Comparison of ENCODE assay signal across 16 mouse cellular contexts in the genomic region with DNA sequence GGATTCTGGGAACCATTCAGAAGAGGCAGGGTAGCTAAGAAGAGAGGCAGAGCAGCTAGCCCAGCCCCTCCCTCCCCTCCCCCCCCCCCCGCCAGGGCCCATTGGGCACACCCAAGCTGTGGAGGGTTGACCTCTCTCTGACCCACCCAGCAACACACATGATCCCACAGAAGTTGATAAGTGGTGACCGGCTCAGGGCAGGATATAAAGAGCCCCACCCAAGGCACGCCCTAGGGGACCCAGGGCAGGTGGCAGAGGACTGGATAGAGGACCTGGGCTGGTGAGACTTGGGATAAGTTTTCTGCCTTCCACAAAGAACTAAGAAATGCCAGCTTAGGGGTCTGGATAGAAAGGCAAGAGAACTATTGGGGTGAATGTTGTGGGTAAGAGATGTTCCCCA. TPM values are rescaled to one million over a fixed set of nuclear protein-coding genes. Genes with fewer than 3 reads are reported as not detected.
DNase-seq lines count a peak whose midpoint lies in the region; ATAC-seq and TF ChIP-seq lines count a peak whose summit lies in the region.
"Had no signal": no experiment of that assay in that cellular context is flagged by ENCODE, and none has a peak within 500 bp of the region (broad histone marks: within the 10 kb centered on the region; RNA-seq: fewer than 3 reads in every experiment).

No protein-coding gene starts in this region.

- H3K27ac ChIP-seq in heart, embryonic 11.5 days (ENCODE audit: low read depth, low read length): no peak overlapping the region
- H3K27ac ChIP-seq in intestine, postnatal 0 days (ENCODE audit: low read depth, low read length): peak overlapping the region; percentile 85
- peak overlapping the region; percentile 87 for H3K27ac ChIP-seq in small intestine, adult 2 months (ENCODE audit: insufficient read depth, low read depth, low read length)
- H3K27ac ChIP-seq in hindbrain, embryonic 13.5 days: no peak overlapping the region
- H3K27ac ChIP-seq: embryonic facial prominence, embryonic 15.5 days; midbrain, embryonic 10.5 days had no signal

- TF ChIP-seq POLR2A in small intestine, adult 2 months (IDR thresholded peaks at IDR 0.05; ENCODE audit: low read depth, low read length): peak; percentile 34; the same call in 1 of the 2 replicates

- 0 out of 2 replicates have a peak, but pooled peaks cover 8% of the 10 kb centered on the region for H3K4me1 ChIP-seq in heart, embryonic 11.5 days (ENCODE audit: control insufficient read depth, insufficient read depth, low read length)
- H3K4me1 ChIP-seq in intestine, postnatal 0 days (replicated peaks; ENCODE audit: control insufficient read depth, insufficient read depth, low read length): 0 out of 2 replicates have a peak, but pooled peaks cover 4% of the 10 kb centered on the region
- peaks cover 16% of the 10 kb centered on the region for H3K4me1 ChIP-seq in small intestine, adult 2 months (ENCODE audit: control insufficient read depth, insufficient read depth, insufficient read length, low read length)
- H3K4me1 ChIP-seq in hindbrain, embryonic 13.5 days (replicated peaks): peaks cover 8% of the 10 kb centered on the region

- no peaks in the 10 kb centered on the region for H3K9me3 ChIP-seq in heart, embryonic 11.5 days (replicated peaks; ENCODE audit: control insufficient read depth, low read length)
- no peaks in the 10 kb centered on the region for H3K9me3 ChIP-seq in intestine, postnatal 0 days (ENCODE audit: control insufficient read depth)
- H3K9me3 ChIP-seq in hindbrain, embryonic 13.5 days: no peaks in the 10 kb centered on the region
- H3K9me3 ChIP-seq: embryonic facial prominence, embryonic 15.5 days; midbrain, embryonic 10.5 days had no signal

- no peaks in the 10 kb centered on the region for H3K36me3 ChIP-seq in heart, embryonic 11.5 days (ENCODE audit: control insufficient read depth, insufficient read depth, low read length)
- peaks cover 25% of the 10 kb centered on the region for H3K36me3 ChIP-seq in intestine, postnatal 0 days (ENCODE audit: control insufficient read depth, insufficient read depth)
- H3K36me3 ChIP-seq in small intestine, adult 2 months (ENCODE audit: control insufficient read depth, insufficient read depth, low read length): peaks cover 34% of the 10 kb centered on the region
- no peaks in the 10 kb centered on the region for H3K36me3 ChIP-seq in hindbrain, embryonic 13.5 days
- H3K36me3 ChIP-seq: embryonic facial prominence, embryonic 15.5 days; midbrain, embryonic 10.5 days had no signal

- H3K4me2 ChIP-seq in heart, embryonic 11.5 days: no peak overlapping the region
- no peak overlapping the region; the same call in 1 of the 2 replicates for H3K4me2 ChIP-seq in intestine, postnatal 0 days (replicated peaks; ENCODE audit: low read depth)
- H3K4me2 ChIP-seq in hindbrain, embryonic 13.5 days: no peak overlapping the region
- H3K4me2 ChIP-seq: embryonic facial prominence, embryonic 15.5 days; lung, embryonic 14.5 days had no signal

- no peak overlapping the region for H3K9ac ChIP-seq in heart, embryonic 11.5 days (ENCODE audit: low read depth, low read length)
- no peak overlapping the region for H3K9ac ChIP-seq in intestine, postnatal 0 days (ENCODE audit: low read depth, low read length)
- no peak overlapping the region for H3K9ac ChIP-seq in hindbrain, embryonic 13.5 days
- H3K9ac ChIP-seq: embryonic facial prominence, embryonic 15.5 days; lung, embryonic 14.5 days had no signal

- peaks cover 30% of the 10 kb centered on the region for H3K27me3 ChIP-seq in heart, embryonic 11.5 days (ENCODE audit: control insufficient read depth, insufficient read depth, low read length)
- H3K27me3 ChIP-seq in intestine, postnatal 0 days (replicated peaks; ENCODE audit: control insufficient read depth, insufficient read depth, low read length): no peaks in the 10 kb centered on the region
- H3K27me3 ChIP-seq in small intestine, adult 2 months (ENCODE audit: control insufficient read depth, insufficient read depth, low read length): no peaks in the 10 kb centered on the region
- peaks cover 9% of the 10 kb centered on the region for H3K27me3 ChIP-seq in hindbrain, embryonic 13.5 days
- H3K27me3 ChIP-seq: embryonic facial prominence, embryonic 15.5 days had no signal

- DNase-seq in heart, postnatal 4 days: no peak
- DNase-seq in c-Kit-negative CD71-positive TER-119-positive erythroid progenitor cells, embryonic 14.5 days (ENCODE audit: low read depth, low spot score): peak; percentile 48
- DNase-seq in cerebellum, postnatal 25 days: no peak
- DNase-seq in gastrocnemius, postnatal 4 days (ENCODE audit: low spot score in 2 of 2): no peak
- DNase-seq: adrenal gland, adult 2 months; cerebellum, postnatal 36 days; gastrocnemius, postnatal 36 days; heart, postnatal 14 days; lung, embryonic 14.5 days; thymus, adult 18-20 months had no signal

- H3K4me3 ChIP-seq in heart, embryonic 11.5 days (ENCODE audit: low read depth, low read length): no peak overlapping the region
- H3K4me3 ChIP-seq in intestine, postnatal 0 days (ENCODE audit: low read depth, low read length): no peak overlapping the region
- H3K4me3 ChIP-seq in small intestine, adult 2 months (ENCODE audit: low read depth, low read length): no peak overlapping the region
- H3K4me3 ChIP-seq in hindbrain, embryonic 13.5 days: no peak overlapping the region
- H3K4me3 ChIP-seq: embryonic facial prominence, embryonic 15.5 days; midbrain, embryonic 10.5 days had no signal

- WGBS in heart, embryonic 11.5 days (ENCODE audit: insufficient replicate concordance): 38% methylated on average over 2 of the region's 3 CpGs
- WGBS in intestine, postnatal 0 days: 36% methylated on average over 2 of the region's 3 CpGs
- WGBS in small intestine, adult 2 months: 42% methylated on average over 2 of the region's 3 CpGs
- WGBS in hindbrain, embryonic 13.5 days: 72% methylated on average over 2 of the region's 3 CpGs

- peak; percentile 90 for ATAC-seq in heart, embryonic 11.5 days (replicated peaks; ENCODE audit: insufficient number of reproducible peaks, low FRiP score, low TSS enrichment)
- peak; percentile 83 for ATAC-seq in intestine, postnatal 0 days
- ATAC-seq in hindbrain, embryonic 13.5 days (ENCODE audit: low FRiP score): no peak

- no peak for TF ChIP-seq CTCF in intestine, postnatal 0 days (IDR thresholded peaks at IDR 0.05; ENCODE audit: low read depth)
- no peak for TF ChIP-seq CTCF in small intestine, adult 2 months (IDR thresholded peaks at IDR 0.05; ENCODE audit: extremely low read depth, insufficient read length, insufficient replicate concordance, low read depth, low read length)

RNA-seq across cellular contexts. Expression of a gene that starts 7.7 kb away (rescaled TPM):
- 1.0 and 1.3 TPM in 2 replicates for polyA plus RNA-seq in heart, embryonic 11.5 days (2014; fragmentation: Nextera tagmentation; extraction: Ambion mirVana)
- total RNA-seq in heart, postnatal 4 days (2021): under 1 TPM; 0.50 to 0.74 TPM
- polyA plus RNA-seq in intestine, postnatal 0 days (2015; fragmentation: Nextera tagmentation; extraction: Ambion mirVana): 159 and 164 TPM in 2 replicates
- polyA plus RNA-seq in small intestine, adult 2 months (2012; rRNA removed): 110 and 185 TPM in 2 replicates
- under 1 TPM; 0.42 to 0.44 TPM for total RNA-seq in gastrocnemius, postnatal 4 days (2021)
- 0.19 TPM in 2 replicates for polyA plus RNA-seq in hindbrain, embryonic 13.5 days (2015; fragmentation: Nextera tagmentation; extraction: Ambion mirVana)
- total RNA-seq: gastrocnemius, postnatal 36 days had no signal

RNA-seq across cellular contexts. Expression of a gene that starts 33.2 kb away (rescaled TPM):
- 64.4 and 65.2 TPM in 2 replicates for polyA plus RNA-seq in heart, embryonic 11.5 days (2014; fragmentation: Nextera tagmentation; extraction: Ambion mirVana)
- total RNA-seq in heart, postnatal 4 days (2021): 10 to 100 TPM; 18.9 to 23.3 TPM
- polyA plus RNA-seq in intestine, postnatal 0 days (2015; fragmentation: Nextera tagmentation; extraction: Ambion mirVana): 136 and 141 TPM in 2 replicates
- 66.3 and 103 TPM in 2 replicates for polyA plus RNA-seq in small intestine, adult 2 months (2012; rRNA removed)
- 10 to 100 TPM; 22.7 to 24.2 TPM for total RNA-seq in gastrocnemius, postnatal 4 days (2021)
- 101 and 102 TPM in 2 replicates for polyA plus RNA-seq in hindbrain, embryonic 13.5 days (2015; fragmentation: Nextera tagmentation; extraction: Ambion mirVana)

Comparison
In these comparisons a context has a peak if more than half of its experiments do, and no peak if none do; other contexts are left out.
1. H3K27ac ChIP-seq: peak in intestine, postnatal 0 days (single experiment) and small intestine, adult 2 months (single experiment); none in heart, embryonic 11.5 days (single experiment) and hindbrain, embryonic 13.5 days (single experiment).
2. RNA of a gene that starts 7.7 kb away (polyA plus RNA-seq): 110 to 185 TPM in small intestine, adult 2 months and 159 to 164 TPM in intestine, postnatal 0 days; 1.0 to 1.3 TPM in heart, embryonic 11.5 days and 0.19 TPM in hindbrain, embryonic 13.5 days; every median in the first group is over 10 times any median in the second.